Mouse (Mus musculus) urinary bladder, postnatal 36 days (tissue): ENCODE data around the gene 2610021A01Rik.
"Not testable (repeated sequence)": the region's sequence is repeated elsewhere in the genome, so short reads cannot be mapped to it uniquely, and the experiment has no call there.

Experiments used
- DNase-seq, 2 experiments: peaks; one replicate each; pipeline ENCODE4 v3.0.0; 2022; ENCODE audit warnings: low spot score in 2 of 2, mixed read lengths in 1 of 2

The 2610021A01Rik gene

GRCm38 (mm10) chr7:41599034-41599813 is at the start of gene 2610021A01Rik:
Gene 2610021A01Rik (plus strand): TSS chr7:41599230.
- peak; percentile 79 to 92 for DNase-seq

- DNase-seq, result no peak
Measured at GRCm38 (mm10) chr7:41560681-41561080, 38.3 kb upstream of the 2610021A01Rik start.

- not testable (repeated sequence) for DNase-seq
Measured at GRCm38 (mm10) chr7:41573562-41573961, 25.5 kb upstream of the 2610021A01Rik start, which contains the start of gene Gm6871. Gene Gm6871 (minus strand): TSS chr7:41573662.

GRCm38 (mm10) chr7:41577956-41578355 is 21.1 kb upstream of the 2610021A01Rik start:
- DNase-seq, result no peak

GRCm38 (mm10) chr7:41582028-41582427 is 17.0 kb upstream of the 2610021A01Rik start:
- DNase-seq, result no peak

DNA sequence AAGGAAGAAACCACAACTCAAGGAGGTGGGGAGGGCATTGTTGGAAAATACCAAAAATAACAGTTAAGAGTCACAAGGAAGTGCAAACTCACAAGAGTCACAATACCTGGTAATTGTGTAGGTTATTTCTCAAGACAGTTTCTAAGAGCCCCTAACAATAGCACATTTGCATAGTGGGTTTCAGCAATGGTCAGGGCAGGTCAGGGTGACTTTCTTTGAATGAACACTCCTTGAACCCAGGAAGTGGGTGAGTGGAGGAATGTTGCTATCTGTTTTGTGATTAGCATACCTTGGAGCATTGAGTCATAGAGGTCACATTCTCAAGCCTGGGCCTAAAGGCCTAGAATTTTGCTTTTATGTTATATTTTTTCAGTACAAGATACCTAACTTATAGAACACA is 11.2 kb upstream of the 2610021A01Rik start:
- DNase-seq, result not testable (repeated sequence)

GRCm38 (mm10) chr7:41598615-41599014 is 415 bp upstream of the 2610021A01Rik start:
- DNase-seq, result no peak

DNA sequence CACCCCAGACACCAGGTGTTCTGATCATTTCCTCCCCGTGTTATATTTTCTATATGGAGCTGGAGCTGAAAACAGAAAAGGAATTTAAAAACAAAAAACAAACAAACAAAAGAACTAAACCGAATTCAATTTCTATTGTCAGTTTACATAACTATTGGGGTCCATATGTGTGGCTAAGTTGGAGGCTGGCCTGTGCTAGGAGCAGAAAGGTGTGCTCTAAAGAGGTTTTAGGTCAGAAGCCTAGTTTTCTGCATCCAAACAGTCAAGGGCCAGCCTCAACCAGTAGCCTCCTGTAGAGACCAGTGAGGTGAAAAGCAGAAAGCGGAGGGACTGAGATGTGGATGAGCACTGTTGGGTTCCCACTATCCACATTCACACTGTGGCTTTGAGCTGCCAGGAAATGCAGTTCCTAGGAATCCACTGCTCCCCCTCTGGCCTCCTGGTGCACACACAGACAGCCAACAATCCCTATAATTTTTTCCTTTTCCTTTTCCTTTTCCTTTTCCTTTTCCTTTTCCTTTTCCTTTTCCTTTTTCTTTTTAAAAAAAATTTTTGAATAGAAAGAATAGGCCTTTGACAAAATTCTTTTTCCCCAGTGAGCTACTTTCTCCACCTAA is 1.0 kb downstream of the 2610021A01Rik start:
- no peak for DNase-seq

DNA sequence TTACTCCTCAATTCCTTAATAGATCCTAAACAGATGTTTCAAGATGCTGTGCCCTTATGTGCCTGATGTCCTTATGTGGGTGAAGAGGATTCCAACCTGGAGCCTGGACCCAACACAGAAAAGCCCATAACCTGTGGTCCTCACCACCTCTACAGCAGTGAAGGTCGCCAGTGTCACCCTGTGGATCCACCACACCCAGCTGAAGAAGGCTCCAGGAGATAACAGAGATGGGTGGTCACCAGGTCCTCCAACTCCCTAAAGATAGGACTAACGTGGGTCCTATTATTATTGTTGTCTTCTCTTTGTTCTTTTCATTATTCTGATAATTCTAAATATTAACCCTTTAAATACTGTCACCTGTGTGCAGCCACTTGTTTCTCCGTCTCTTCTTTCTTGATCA is 12.6 kb downstream of the 2610021A01Rik start:
- no peak for DNase-seq

DNA sequence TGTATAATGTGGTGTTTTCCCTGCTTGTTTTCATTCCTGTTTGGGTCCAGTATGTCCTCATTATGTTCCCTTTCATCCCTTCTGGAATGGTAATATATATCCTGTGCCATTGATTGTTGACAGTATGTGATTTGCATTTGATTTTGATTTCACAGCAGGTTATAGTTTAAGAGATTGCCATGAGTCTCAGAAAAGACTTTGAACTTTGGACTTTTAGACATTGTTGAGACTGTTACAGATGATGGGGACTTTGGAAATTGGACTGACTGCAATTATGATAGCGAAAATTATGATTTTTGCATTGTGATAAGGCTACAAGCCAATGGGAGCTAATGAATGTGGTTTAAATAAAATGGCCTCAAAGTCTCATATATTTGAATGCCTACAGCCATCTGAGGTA is 17.2 kb downstream of the 2610021A01Rik start:
- not testable (repeated sequence) for DNase-seq

DNA sequence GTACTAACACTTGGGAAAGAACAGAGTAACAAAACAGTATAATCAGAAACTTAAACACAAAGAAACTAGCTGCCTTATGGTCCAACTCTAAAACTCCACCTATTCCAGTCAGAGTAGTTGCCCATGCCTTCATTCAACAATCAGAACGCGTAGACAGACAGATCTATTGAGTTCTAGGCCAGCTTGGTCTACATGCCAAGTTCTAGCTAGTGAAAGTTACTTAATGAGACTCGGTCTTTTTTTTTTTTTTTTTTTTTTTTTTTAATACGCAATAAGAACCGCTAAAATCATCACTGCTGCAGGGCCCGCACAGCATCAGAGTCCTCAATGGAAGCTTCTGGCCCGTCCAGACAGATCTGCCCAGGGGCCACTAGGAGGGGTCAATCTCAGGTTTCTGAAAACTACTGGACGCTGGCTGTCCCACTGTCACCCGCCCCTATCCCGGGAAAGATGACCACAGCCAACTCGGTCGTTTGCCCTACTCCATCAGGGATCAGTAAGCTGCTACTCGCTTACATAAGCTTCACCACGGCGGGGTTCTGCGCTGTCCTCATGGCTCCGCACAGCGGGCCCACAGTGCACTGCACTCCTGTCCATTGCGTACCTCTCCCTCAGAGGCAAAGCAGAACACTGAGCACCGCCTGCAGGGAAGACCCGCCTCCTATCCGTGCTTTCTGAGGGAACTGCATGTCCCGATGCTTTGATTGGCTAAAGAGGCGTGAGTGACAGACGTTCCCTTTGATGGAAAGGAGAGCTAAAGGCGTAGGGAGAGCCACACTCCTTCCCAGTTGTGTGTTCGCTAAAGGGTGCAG is 33.6 kb downstream of the 2610021A01Rik start, which contains the start of gene Zfp788:
Zfp788 (plus strand) TSS at position 795 of the 812 bp plus-strand sequence.
- peak; percentile 84 to 93 for DNase-seq

DNA sequence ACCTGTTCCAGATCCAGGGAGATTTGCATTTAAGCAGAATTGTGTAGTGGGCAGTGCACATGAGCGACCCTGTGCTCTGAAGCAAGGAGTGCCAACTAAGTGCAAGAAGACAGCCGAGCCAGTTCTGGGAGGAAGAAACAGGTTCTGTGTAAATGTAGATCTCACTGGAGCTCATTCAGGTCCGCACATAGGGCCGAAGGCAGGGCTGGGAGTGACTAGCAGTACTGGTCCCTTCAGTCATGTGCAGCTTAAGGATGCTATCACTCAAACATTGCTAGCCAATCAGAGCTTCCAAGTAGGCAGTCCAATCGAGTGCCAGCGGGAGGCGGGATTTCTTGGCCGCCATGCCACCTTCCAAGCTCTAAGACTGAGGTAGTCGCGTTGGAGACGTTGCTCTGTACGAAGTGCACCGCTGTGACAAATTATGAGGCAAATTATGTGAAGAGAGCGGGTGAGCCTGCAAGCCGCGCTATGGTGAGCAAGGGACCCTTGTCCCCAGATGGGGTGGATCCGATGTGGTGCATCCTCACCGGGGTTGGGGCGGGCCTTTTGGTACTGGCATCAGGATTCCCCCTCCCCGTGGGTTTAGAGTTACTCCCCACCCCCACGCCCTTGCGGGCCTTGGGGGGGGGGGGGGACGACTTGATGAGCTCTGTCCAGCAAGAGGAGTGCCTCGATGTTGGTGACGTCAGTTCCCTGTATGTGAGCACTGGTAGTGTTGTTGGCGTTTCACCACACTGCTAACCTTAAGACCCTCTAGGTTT is 34.4 kb downstream of the 2610021A01Rik start:
- peak; percentile 85 to 90 for DNase-seq

DNA sequence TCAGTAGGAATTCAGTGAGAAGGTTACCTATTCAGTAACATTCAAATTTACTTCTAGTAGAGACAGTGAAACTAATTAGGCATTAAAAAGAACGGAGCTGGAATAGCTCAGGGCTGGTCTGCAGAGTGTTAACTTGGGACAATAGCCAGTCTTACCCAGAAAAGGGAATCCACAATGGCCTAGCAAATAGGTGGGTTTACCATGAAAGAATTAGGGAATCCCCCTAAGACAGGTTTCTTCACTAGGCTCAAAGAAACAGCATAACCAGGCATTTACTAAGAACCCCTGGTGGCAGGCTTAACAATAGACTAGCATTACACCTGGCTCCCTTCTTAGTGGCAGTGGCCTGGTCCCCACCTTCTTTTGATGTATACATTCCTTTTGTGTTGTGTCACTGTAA is 75.3 kb downstream of the 2610021A01Rik start:
- DNase-seq, result not testable (repeated sequence)
